Mouse (Mus musculus): Measurements from ENCODE around the gene Fbxl18.

DNA sequence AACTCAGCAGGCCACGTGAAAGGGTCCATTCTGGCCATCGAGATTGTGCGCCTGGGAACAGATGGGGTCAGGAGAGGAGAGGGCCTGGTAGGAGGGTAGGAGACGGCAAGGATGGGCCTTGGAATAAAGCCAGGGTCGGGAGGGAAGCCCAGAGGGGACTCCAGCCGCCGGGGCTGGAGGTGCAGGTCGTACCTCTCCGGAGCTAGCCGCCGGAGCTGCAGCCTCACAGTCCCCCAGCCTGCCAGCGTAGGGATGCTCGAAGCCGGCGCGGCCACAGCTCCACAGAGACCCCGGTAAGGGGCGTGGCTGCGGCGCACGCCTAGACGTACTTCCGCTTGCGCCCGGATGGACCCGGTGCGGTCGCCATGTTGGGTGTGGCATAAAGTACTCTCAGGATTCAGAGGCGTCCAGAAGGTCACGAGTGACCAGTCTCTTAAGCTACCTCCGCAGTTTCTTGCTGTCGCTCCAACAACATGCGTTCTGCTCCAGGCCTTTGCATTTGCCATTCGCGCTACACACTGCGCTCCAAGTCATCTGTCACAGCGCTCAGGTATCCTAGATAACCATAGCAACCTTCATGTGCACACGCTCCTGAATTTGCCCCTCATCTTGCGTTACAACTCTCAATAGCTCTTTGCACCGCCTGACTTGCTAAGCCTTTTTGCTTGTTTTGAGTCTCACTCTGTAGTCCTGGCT is at the start of gene Fbxl18:
- peak; percentile 84; the same call in 1 of the 2 replicates for TF ChIP-seq POLR2A (IDR thresholded peaks at IDR 0.05; ENCODE audit: borderline replicate concordance, extremely low read depth, insufficient read depth, insufficient read length, poor library complexity, severe bottlenecking)
- TF ChIP-seq CTCF (IDR thresholded peaks at IDR 0.05; ENCODE audit: borderline replicate concordance, extremely low read depth, insufficient read depth, insufficient read length) = no peak
